8 mouse cellular contexts compared by ENCODE assay signal in the genomic region with DNA sequence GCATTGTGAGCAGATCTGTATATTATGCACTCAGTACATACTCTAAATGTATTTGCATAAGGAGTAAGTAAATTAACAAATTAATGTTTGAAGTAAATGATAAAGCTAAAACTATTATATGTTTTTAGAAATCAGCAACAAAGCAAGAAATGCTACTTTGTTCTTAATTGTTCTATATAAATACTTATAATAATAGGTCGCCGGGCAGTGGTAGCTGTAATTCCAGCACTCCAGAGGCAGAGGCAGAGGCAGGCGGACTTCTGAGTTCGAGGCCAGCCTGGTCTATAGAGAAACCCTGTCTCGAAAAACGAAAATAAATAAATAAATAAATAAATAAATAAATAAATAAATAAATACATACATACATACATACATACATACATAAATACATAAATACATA.
DNase-seq lines count a peak whose midpoint lies in the region; ATAC-seq lines count a peak whose summit lies in the region.
"Not testable (repeated sequence)": the region's sequence is repeated elsewhere in the genome, so short reads cannot be mapped to it uniquely, and the experiment has no call there.

No protein-coding gene starts in this region.

- peak; percentile 100 for DNase-seq in WW6 (ENCODE audit: low read depth, low spot score)
- DNase-seq in cerebellum, postnatal 36 days, result peak; percentile 41 to 48
- peak; percentile 31 to 43 for DNase-seq in frontal cortex, postnatal 36 days (ENCODE audit: low spot score in 2 of 2)
- DNase-seq in hindbrain, embryonic 14.5 days (ENCODE audit: low spot score), result peak; percentile 65
- DNase-seq in layer of hippocampus, postnatal 25 days (ENCODE audit: extremely low spot score in 1 of 2, low spot score in 1 of 2), result peak; percentile 22 to 62
- DNase-seq in retina, embryonic 14.5 days (ENCODE audit: low spot score), result peak; percentile 74
- DNase-seq in thymus, postnatal 36 days, result peak; percentile 22 to 62

- not testable (repeated sequence) for H3K27ac ChIP-seq in hindbrain, embryonic 14.5 days; lung, embryonic 16.5 days (ENCODE audit: low read length)

- H3K9ac ChIP-seq in hindbrain, embryonic 14.5 days; lung, embryonic 16.5 days (ENCODE audit: low read length): not testable (repeated sequence)

- H3K9me3 ChIP-seq in hindbrain, embryonic 14.5 days (ENCODE audit: control insufficient read depth, low read length); lung, embryonic 16.5 days (ENCODE audit: control insufficient read depth, low read length): not testable (repeated sequence)

- 81% methylated on average over 6 of the region's 6 CpGs for WGBS in hindbrain, embryonic 14.5 days
- WGBS in lung, embryonic 16.5 days, result 75% methylated on average over 6 of the region's 6 CpGs

- not testable (repeated sequence) for H3K27me3 ChIP-seq in hindbrain, embryonic 14.5 days (ENCODE audit: control insufficient read depth, insufficient read depth, low read length); lung, embryonic 16.5 days (ENCODE audit: control insufficient read depth, insufficient read depth, low read depth, low read length)

- not testable (repeated sequence) for H3K36me3 ChIP-seq in hindbrain, embryonic 14.5 days (replicated peaks; ENCODE audit: control insufficient read depth, insufficient read depth); lung, embryonic 16.5 days (ENCODE audit: control insufficient read depth, insufficient read depth, low read length)

- peak; percentile 82; the same call in 1 of the 2 replicates for ATAC-seq in hindbrain, embryonic 14.5 days (ENCODE audit: low FRiP score)
- ATAC-seq in lung, embryonic 16.5 days (ENCODE audit: low read depth), result peak; percentile 84

- H3K4me1 ChIP-seq in hindbrain, embryonic 14.5 days (replicated peaks; ENCODE audit: control insufficient read depth, insufficient read depth, low read length); lung, embryonic 16.5 days (replicated peaks; ENCODE audit: control insufficient read depth, insufficient read depth, low read length): not testable (repeated sequence)

- not testable (repeated sequence) for H3K4me2 ChIP-seq in hindbrain, embryonic 14.5 days (replicated peaks); lung, embryonic 16.5 days (ENCODE audit: low read depth, low read length)

- H3K4me3 ChIP-seq in hindbrain, embryonic 14.5 days (replicated peaks; ENCODE audit: low read length); lung, embryonic 16.5 days (ENCODE audit: low read length): not testable (repeated sequence)

Comparison
In these comparisons a context has a peak if more than half of its experiments do, and no peak if none do; other contexts are left out.
1. DNase-seq: peak in every context shown above with its lines; median percentile 100 in WW6; 74 in retina, embryonic 14.5 days; 65 in hindbrain, embryonic 14.5 days; 44 in cerebellum, postnatal 36 days; 42 in layer of hippocampus, postnatal 25 days; 42 in thymus, postnatal 36 days; 37 in frontal cortex, postnatal 36 days.